Mouse (Mus musculus): ENCODE results near the gene Cpsf4l.
"Not testable (repeated sequence)": the region's sequence is repeated elsewhere in the genome, so short reads cannot be mapped to it uniquely, and the experiment has no call there.

Cpsf4l gene

DNA sequence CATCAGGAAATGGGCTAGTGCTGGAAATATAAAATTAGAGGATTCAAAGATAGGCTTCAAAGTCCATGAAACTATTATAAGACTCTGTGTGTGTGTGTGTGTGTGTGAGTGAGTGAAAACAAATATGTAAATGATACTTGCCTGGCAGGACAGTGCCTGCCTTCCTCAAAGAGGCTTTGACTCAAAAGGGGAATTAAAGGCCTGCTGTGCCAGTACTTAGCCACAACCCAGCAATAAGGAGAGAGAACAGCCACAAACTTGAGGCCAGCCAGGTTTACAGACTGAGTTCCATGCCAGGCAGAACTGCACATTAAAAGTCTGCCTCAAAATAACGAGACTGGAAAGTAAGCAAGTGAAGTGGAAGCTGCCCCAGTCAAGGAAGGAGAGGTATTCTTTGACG is 33.0 kb downstream of the Cpsf4l start:
- in situ Hi-C loops (cut with MboI; ENCODE audit: unreplicated experiment in 2 of 2): loop anchor here in 1 of 2 experiments (25.0 kb wide), 2 partner anchors 1235 to 1485 kb away; partner anchors contain the start of gene Slc9a3r1

DNA sequence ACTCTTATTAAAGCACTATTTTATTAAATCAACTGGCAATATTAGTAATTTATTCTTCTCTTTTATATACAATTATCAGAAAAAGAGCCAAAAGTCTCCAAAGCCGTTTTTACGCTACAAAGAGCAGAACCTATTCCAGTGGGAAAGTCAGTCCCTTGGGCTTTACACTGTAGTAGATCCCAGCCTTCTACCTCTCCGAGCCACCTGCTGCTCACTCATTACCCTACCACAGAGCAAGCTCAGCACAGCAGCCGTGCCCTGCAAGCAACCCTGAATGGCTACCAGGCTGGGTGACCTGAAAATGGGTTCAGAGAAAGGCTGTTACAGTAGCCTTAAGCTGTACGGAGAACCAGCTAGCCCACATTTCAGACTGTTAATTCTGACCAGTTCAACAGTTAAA is 35.2 kb downstream of the Cpsf4l start:
- in situ Hi-C loops (cut with MboI; ENCODE audit: unreplicated experiment in 2 of 2): no loop called here

DNA sequence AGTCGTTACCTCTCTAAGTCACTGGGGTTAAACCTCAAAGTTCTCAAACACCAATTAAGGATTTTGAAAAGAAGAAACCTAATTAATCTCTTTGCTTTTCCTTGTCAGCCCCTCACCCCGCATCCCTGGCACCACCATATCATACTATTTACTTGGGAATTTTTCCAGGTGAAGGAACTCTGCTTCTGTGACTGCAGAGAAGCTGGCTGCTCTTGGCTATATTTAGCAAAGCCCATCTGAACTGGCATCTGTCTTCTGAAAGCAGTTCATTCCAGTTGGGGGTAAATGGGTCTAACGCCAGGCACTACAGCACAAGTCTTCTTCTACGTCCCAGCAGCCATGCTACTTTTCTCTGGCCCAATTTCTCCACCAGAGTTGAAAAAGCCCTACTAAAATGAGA is 36.2 kb downstream of the Cpsf4l start:
- in situ Hi-C loops (cut with MboI; ENCODE audit: unreplicated experiment in 2 of 2): no loop called here

DNA sequence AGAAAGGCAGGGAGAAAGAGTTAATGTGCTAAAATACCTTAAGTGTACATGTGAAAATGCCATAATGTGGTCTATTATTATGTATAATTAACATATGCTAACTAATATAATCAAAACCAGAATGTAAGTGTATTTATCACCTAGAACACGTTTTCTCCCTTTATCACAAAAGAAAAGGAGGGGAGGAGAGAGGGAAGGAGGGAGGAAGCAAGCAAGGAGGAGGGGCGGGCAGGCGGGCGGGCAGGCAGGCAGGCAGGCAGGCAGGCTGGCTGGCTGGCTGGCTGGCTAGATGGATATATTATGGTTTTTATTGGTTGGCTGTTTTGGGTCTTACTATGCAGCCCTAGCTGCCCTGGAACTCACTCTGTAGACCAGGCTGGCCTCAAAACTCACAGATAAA is 40.1 kb downstream of the Cpsf4l start:
- in situ Hi-C loops (cut with MboI; ENCODE audit: unreplicated experiment in 2 of 2): no loop called here

GRCm38 (mm10) chr11:113668857-113669256 is 41.0 kb downstream of the Cpsf4l start:
- in situ Hi-C loops (cut with MboI; ENCODE audit: unreplicated experiment in 2 of 2): no loop called here

- in situ Hi-C loops (cut with MboI; ENCODE audit: unreplicated experiment in 2 of 2): no loop called here
Measured at GRCm38 (mm10) chr11:113667704-113668103, 42.1 kb downstream of the Cpsf4l start.

DNA sequence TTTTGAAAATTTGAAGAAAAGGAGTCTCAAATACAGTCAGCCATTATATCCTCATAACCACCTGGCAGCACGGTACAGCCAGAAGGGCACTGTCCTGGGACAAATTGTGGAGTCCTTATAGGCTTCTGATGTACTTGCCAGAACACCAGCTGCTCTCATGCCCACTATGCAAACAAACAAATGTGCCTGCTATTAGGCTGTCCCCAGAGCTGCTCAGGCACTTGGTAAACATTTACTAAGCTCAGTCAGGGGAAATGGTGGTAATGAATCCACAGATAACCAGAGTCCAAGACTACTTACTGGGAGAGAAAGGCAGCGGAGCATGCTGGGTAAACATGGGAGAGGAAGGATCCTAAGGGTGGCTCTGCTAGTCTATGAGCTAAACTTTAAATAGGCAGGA is 42.7 kb downstream of the Cpsf4l start:
- in situ Hi-C loops (cut with MboI; ENCODE audit: unreplicated experiment in 2 of 2): no loop called here

- in situ Hi-C loops (cut with MboI; ENCODE audit: unreplicated experiment in 2 of 2): no loop called here
Measured at GRCm38 (mm10) chr11:113666648-113667047, 43.2 kb downstream of the Cpsf4l start.

- in situ Hi-C loops (cut with MboI; ENCODE audit: unreplicated experiment in 2 of 2): no loop called here
Measured at GRCm38 (mm10) chr11:113666205-113666604, 43.6 kb downstream of the Cpsf4l start.

DNA sequence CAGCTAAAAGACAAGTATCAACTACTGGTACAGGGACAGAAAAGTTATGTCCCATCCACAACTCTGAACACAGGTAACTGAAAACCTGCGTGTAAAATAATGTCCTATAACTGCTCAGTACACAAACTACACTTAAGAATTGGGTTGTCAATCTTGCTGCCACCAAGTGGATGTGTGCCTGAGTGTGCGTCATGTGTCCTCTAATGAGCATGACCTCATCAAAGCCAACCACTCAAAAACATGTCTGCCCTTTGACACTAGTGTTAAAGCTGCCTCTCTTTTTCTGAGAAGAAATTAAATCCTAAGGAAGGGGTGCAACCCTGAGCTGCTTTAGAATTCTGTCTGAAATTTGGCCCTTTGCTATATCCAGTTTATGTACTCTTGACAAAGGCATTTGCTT is 45.5 kb downstream of the Cpsf4l start:
- in situ Hi-C loops (cut with MboI; ENCODE audit: unreplicated experiment in 2 of 2): no loop called here

DNA sequence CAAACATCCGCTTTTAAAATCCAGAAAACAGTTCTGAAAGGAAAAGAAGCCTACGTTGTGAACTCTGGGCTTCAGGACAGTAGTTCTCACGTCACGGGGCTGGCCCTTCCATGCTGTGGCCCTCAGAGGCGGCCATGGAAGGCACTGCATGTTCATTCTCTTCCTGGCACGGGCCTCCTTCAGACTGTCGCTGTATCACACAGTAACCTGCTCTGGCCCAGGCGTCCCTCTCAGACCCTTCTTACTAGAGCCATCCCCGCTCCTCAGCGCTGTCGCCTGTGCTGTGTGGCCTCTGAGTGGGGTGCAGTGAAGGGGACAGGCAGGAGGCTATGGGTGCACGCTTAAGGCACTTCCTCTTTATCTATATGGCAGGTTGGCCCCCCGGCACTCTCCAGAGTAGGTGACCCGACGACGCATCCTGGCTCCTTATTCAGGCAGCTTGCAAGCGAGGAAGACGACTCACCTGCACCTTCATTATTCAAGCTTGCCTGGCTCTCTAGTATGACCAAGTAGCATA is 47.9 kb downstream of the Cpsf4l start:
- in situ Hi-C loops (cut with MboI; ENCODE audit: unreplicated experiment in 2 of 2): no loop called here

- in situ Hi-C loops (cut with MboI; ENCODE audit: unreplicated experiment in 2 of 2): no loop called here
Measured at GRCm38 (mm10) chr11:113660940-113661339, 48.9 kb downstream of the Cpsf4l start.

- in situ Hi-C loops (cut with MboI; ENCODE audit: unreplicated experiment in 2 of 2): not testable (repeated sequence)
Measured at GRCm38 (mm10) chr11:113660213-113660612, 49.6 kb downstream of the Cpsf4l start.

- in situ Hi-C loops (cut with MboI; ENCODE audit: unreplicated experiment in 2 of 2): no loop called here
Measured at GRCm38 (mm10) chr11:113658763-113659162, 51.1 kb downstream of the Cpsf4l start.

GRCm38 (mm10) chr11:113658319-113658718 is 51.5 kb downstream of the Cpsf4l start:
- in situ Hi-C loops (cut with MboI; ENCODE audit: unreplicated experiment in 2 of 2): no loop called here

GRCm38 (mm10) chr11:113657221-113657620 is 52.6 kb downstream of the Cpsf4l start:
- in situ Hi-C loops (cut with MboI; ENCODE audit: unreplicated experiment in 2 of 2): no loop called here

DNA sequence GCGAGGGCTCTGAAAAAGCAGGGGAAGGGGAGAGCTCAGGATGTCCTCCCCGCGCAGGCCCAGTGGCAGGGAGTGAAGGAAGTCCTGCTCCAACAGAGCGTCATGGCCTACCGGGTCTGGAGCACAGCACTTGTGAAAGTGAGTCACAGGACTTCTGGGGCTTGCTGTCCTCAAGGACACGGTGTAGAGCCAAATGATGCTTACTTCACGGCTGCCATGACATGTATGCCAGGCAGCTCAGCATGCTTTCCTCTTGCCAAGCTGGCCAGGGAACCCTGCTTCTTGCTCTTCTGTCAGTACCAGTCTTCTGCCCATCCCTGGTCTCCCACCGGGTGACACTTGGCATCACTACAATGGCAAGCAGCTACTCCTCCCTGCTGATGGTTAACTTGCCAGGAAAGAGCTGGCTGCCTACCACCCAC is 53.3 kb downstream of the Cpsf4l start:
- in situ Hi-C loops (cut with MboI; ENCODE audit: unreplicated experiment in 2 of 2): no loop called here

GRCm38 (mm10) chr11:113654561-113655270 is 55.1 kb downstream of the Cpsf4l start:
- in situ Hi-C loops (cut with MboI; ENCODE audit: unreplicated experiment in 2 of 2): no loop called here

DNA sequence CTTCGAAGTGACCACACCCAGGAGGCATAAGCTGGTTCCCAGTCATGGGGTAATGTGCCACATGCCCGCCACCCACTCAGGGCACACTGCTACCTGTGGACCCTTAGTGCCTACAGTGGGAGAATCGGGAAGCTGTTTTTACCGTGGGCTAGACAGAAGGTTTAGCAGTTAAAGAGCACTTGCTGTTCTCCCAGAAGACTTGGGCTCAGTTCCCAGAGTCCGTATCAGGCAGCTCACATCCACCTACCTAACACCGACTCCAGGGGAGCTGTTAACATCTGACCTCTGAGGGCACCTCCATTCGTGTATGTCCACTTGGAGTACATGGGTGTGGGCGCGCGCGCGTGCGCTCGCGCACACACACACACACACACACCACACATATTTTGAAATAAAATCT is 55.7 kb downstream of the Cpsf4l start:
- in situ Hi-C loops (cut with MboI; ENCODE audit: unreplicated experiment in 2 of 2): no loop called here

DNA sequence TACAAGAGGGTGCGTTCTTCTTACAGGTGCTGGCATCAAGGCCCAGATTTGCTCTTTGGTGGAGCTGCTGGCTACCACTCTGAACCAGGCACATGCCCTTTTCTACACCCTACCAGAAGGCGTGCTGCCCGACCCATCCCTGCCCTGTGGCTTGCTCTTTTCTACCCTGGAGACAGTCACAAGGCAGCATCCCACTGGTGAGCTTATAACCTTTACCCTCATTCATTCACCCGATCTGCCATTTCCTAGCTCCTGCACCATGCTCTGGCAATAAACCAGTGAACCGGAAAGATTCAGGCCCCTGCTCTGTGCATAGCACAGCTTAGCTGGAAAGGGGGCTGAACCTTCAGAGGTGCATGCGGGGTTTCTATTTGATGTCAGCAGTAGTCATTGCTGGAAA is 57.3 kb downstream of the Cpsf4l start:
- in situ Hi-C loops (cut with MboI; ENCODE audit: unreplicated experiment in 2 of 2): no loop called here

DNA sequence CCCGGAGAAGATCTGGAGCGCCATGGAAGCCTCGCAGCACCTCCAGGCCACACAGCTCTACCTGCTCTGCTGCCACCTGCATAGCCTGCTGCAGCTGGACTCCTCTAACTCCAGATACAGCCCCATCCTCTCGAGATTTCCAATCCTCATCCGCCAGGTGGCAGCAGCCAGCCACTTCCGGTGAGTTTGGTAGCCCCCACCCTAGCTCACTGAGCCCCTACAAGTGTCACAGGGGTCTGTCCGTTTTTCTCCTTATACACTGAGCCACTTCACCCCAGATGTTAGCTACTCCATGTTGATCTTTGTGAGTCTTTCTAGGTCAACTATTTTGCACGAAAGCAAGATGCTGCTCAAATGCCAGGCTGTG is 57.9 kb downstream of the Cpsf4l start:
- in situ Hi-C loops (cut with MboI; ENCODE audit: unreplicated experiment in 2 of 2): no loop called here

- in situ Hi-C loops (cut with MboI; ENCODE audit: unreplicated experiment in 2 of 2): no loop called here
Measured at GRCm38 (mm10) chr11:113651206-113651906, 58.5 kb downstream of the Cpsf4l start.

Measured in v-Abl transformed pro-B cells (cell line).